Mouse (Mus musculus) brain, embryonic 14.5 days (tissue): ENCODE data around the gene Mtx3.

ENCODE experiments used
- CTCF ChIP-seq: fragments of 200-500 bp; IDR thresholded peaks from 2 replicates; pipeline ENCODE4 v1.5.1; 2012; ENCODE audit warnings: inconsistent platforms, mild to moderate bottlenecking, moderate library complexity, borderline replicate concordance; ENCODE audit not compliant: insufficient read depth, insufficient read length; ENCODE audit errors: extremely low read depth
- POLR2A ChIP-seq: fragments of 200-500 bp; IDR thresholded peaks from 2 replicates; pipeline ENCODE4 v1.6.1; 2012; ENCODE audit warnings: mild to moderate bottlenecking, inconsistent platforms, borderline replicate concordance; ENCODE audit not compliant: poor library complexity, insufficient read depth, insufficient read length, severe bottlenecking; ENCODE audit errors: extremely low read depth

- no peak for TF ChIP-seq CTCF
- TF ChIP-seq POLR2A: no peak
Observed at GRCm38 (mm10) chr13:92817357-92817756, 27.2 kb upstream of the Mtx3 start.
